Mouse (Mus musculus) CH12.LX (cell line): ENCODE measurements around the gene Jsrp1. TPM values are rescaled to one million over a fixed set of nuclear protein-coding genes. Genes with fewer than 3 reads are reported as not detected.

Experiments used
- DNase-seq: peaks from one replicate; pipeline ENCODE4 v3.0.0-alpha.2; 2013; ENCODE audit errors: extremely low read depth
- H3K27ac ChIP-seq: 2 replicates; pipeline ENCODE4 v1.5.1; 2012; ENCODE audit warnings: low read depth, mild to moderate bottlenecking, control low read depth, moderate library complexity; ENCODE audit not compliant: insufficient read depth
- H3K27me3 ChIP-seq: replicated peaks from 2 replicates; pipeline ENCODE3; 2012; ENCODE audit warnings: inconsistent platforms
- H3K36me3 ChIP-seq, 2 experiments: replicated peaks in 1 of 2; 2 replicates each; pipeline versions ENCODE3 to v1.6.1; 2012; ENCODE audit warnings: inconsistent platforms in 1 of 2, low read length in 1 of 2, mild to moderate bottlenecking in 1 of 2, mixed read lengths in 1 of 2, moderate library complexity in 1 of 2; ENCODE audit not compliant: control insufficient read depth in 1 of 2, insufficient read depth in 1 of 2
- H3K4me1 ChIP-seq, 2 experiments: 2 replicates each; pipeline ENCODE4 v1.6.1; 2012; ENCODE audit warnings: inconsistent platforms in 1 of 2, moderate library complexity in 1 of 2; ENCODE audit not compliant: insufficient read depth in 2 of 2, control insufficient read depth in 1 of 2
- H3K4me2 ChIP-seq: 2 replicates; pipeline ENCODE4 v1.6.1; 2012; ENCODE audit warnings: low read depth, mild to moderate bottlenecking, control low read depth; ENCODE audit not compliant: poor library complexity, insufficient read depth, severe bottlenecking
- H3K4me3 ChIP-seq, 3 experiments: fragments of 150-350 bp in 1 of 3; sonication (generic) in 1 of 3; replicated peaks in 1 of 3; 2 replicates each; pipeline versions ENCODE3 to v1.5.1; 2011 to 2012; ENCODE audit warnings: low read depth in 2 of 3, low read length in 2 of 3, mild to moderate bottlenecking in 2 of 3, moderate library complexity in 2 of 3, control low read depth in 1 of 3, improper control_type of control experiment in 1 of 3, inconsistent platforms in 1 of 3, mixed read lengths in 1 of 3; ENCODE audit not compliant: poor library complexity in 1 of 3
- H3K79me2 ChIP-seq: replicated peaks from 2 replicates; pipeline ENCODE4 v1.6.1; 2012; ENCODE audit warnings: mild to moderate bottlenecking, moderate library complexity; ENCODE audit not compliant: control insufficient read depth, poor library complexity, insufficient read depth, severe bottlenecking; ENCODE audit errors: extremely low read depth
- H3K9ac ChIP-seq: 2 replicates; pipeline ENCODE4 v1.6.1; 2012; ENCODE audit warnings: low read depth, mild to moderate bottlenecking, control low read depth, moderate library complexity; ENCODE audit not compliant: insufficient read depth
- H3K9me3 ChIP-seq: replicated peaks from 2 replicates; pipeline ENCODE3; 2012; ENCODE audit warnings: low read length, inconsistent platforms, mixed read lengths
- BHLHE40 ChIP-seq: IDR thresholded peaks from 2 replicates; pipeline ENCODE4 v1.6.1; 2011; ENCODE audit warnings: mild to moderate bottlenecking, low read depth, low read length, improper control_type of control experiment
- CTCF ChIP-seq, 2 experiments: IDR thresholded peaks in 1 of 2; conservative IDR thresholded peaks in 1 of 2; 2 replicates each; pipeline ENCODE4 v1.5.1; 2011 to 2012; ENCODE audit warnings: low read depth in 2 of 2, low read length in 2 of 2, improper control_type of control experiment in 1 of 2, inconsistent platforms in 1 of 2, mild to moderate bottlenecking in 1 of 2, moderate library complexity in 1 of 2
- E2F4 ChIP-seq: IDR thresholded peaks from 2 replicates; pipeline ENCODE4 v1.6.1; 2011; ENCODE audit warnings: low read depth, low read length, improper control_type of control experiment; ENCODE audit not compliant: insufficient replicate concordance
- EP300 ChIP-seq: IDR thresholded peaks from 2 replicates; pipeline ENCODE4 v1.6.1; 2011; ENCODE audit warnings: low read length, improper control_type of control experiment
- GABPA ChIP-seq: IDR thresholded peaks from 2 replicates; pipeline ENCODE4 v1.6.1; 2012; ENCODE audit warnings: low read depth, low read length, improper control_type of control experiment, inconsistent platforms; ENCODE audit not compliant: insufficient replicate concordance
- HCFC1 ChIP-seq: IDR thresholded peaks from 2 replicates; pipeline ENCODE4 v1.6.1; 2012; ENCODE audit warnings: low read depth, mild to moderate bottlenecking, inconsistent platforms, low read length, improper control_type of control experiment
- IRF4 ChIP-seq: IDR thresholded peaks from 2 replicates; pipeline ENCODE4 v1.6.1; 2014; ENCODE audit warnings: low read depth, mild to moderate bottlenecking, inconsistent platforms, low read length, improper control_type of control experiment
- JUN ChIP-seq: IDR thresholded peaks from 2 replicates; pipeline ENCODE4 v1.6.1; 2011; ENCODE audit warnings: low read depth, mild to moderate bottlenecking, low read length, improper control_type of control experiment, moderate library complexity; ENCODE audit not compliant: insufficient read depth
- KAT2A ChIP-seq: IDR thresholded peaks from 2 replicates; pipeline ENCODE4 v1.6.1; 2012; ENCODE audit warnings: low read length, improper control_type of control experiment, inconsistent platforms; ENCODE audit not compliant: insufficient replicate concordance
- MAX ChIP-seq: IDR thresholded peaks from 2 replicates; pipeline ENCODE4 v1.6.1; 2011; ENCODE audit warnings: low read length, improper control_type of control experiment
- NELFE ChIP-seq: IDR thresholded peaks from 2 replicates; pipeline ENCODE4 v1.6.1; 2011; ENCODE audit warnings: low read depth, low read length, improper control_type of control experiment
- PAX5 ChIP-seq: IDR thresholded peaks from 2 replicates; pipeline ENCODE4 v1.6.1; 2012; ENCODE audit warnings: low read length, inconsistent platforms, mixed read lengths
- POLR2AphosphoS2 ChIP-seq: IDR thresholded peaks from 2 replicates; pipeline ENCODE4 v1.6.1; 2011; ENCODE audit warnings: low read depth, low read length, improper control_type of control experiment
- RAD21 ChIP-seq: IDR thresholded peaks from 2 replicates; pipeline ENCODE4 v1.6.1; 2011; ENCODE audit warnings: low read depth, mild to moderate bottlenecking, low read length, improper control_type of control experiment, moderate library complexity
- RCOR1 ChIP-seq: conservative IDR thresholded peaks from 2 replicates; pipeline ENCODE4 v1.6.1; 2012; ENCODE audit warnings: low read depth, mild to moderate bottlenecking, inconsistent platforms, low read length, improper control_type of control experiment
- SMC3 ChIP-seq: IDR thresholded peaks from 2 replicates; pipeline ENCODE4 v1.6.1; 2011; ENCODE audit warnings: low read depth, low read length, improper control_type of control experiment
- TBP ChIP-seq: conservative IDR thresholded peaks from 2 replicates; pipeline ENCODE4 v1.6.1; 2011; ENCODE audit warnings: low read depth, low read length, improper control_type of control experiment
- TCF12 ChIP-seq: IDR thresholded peaks from 2 replicates; pipeline ENCODE4 v1.6.1; 2014; ENCODE audit warnings: low read depth, mild to moderate bottlenecking, inconsistent platforms, low read length, improper control_type of control experiment
- USF1 ChIP-seq: IDR thresholded peaks from 2 replicates; pipeline ENCODE4 v1.6.1; 2014; ENCODE audit warnings: low read depth, mild to moderate bottlenecking, inconsistent platforms, low read length, improper control_type of control experiment
- ZC3H11A ChIP-seq: IDR thresholded peaks from 2 replicates; pipeline ENCODE4 v1.6.1; 2012; ENCODE audit warnings: low read depth, mild to moderate bottlenecking, inconsistent platforms, low read length, improper control_type of control experiment
- ZNF384 ChIP-seq: IDR thresholded peaks from 2 replicates; pipeline ENCODE4 v1.6.1; 2012; ENCODE audit warnings: low read depth, low read length, improper control_type of control experiment, inconsistent platforms
- dilution Hi-C: fragments of 300-500 bp; cut with MboI; formaldehyde crosslinking; loops from 2 replicates; pipeline ENCODE4 v1.14.3; 2020; ENCODE audit warnings: low sequenced_read_pairs; ENCODE audit not compliant: extremely low pct_unique_long_range_greater_than_20kb, extremely low pct_ligation_motif_present
- in situ Hi-C: fragments of 300-500 bp; cut with MboI; formaldehyde crosslinking; loops from 3 replicates; pipeline ENCODE4 v1.14.3; 2019; ENCODE audit warnings: low sequenced_read_pairs, low pct_ligation_motif_present, low pct_unique_long_range_greater_than_20kb, mixed read lengths
- polyA plus RNA-seq: library from polyadenylated mRNA; unstranded; fragments of >175 nt; gene quantifications from 2 replicates; pipeline ENCODE4 v1.2.1, GENCODE M21; 2012; ENCODE audit warnings: low read depth; ENCODE audit not compliant: insufficient read length
- total RNA-seq, 2 experiments: library from RNA; depleted of rRNA; stranded (reverse); fragments of 300-350 nt in 1 of 2; fragments of >200 nt in 1 of 2; gene quantifications; 2 replicates each; pipeline ENCODE4 v1.2.3; 2012 to 2014

Jsrp1 gene
- total and polyA plus RNA-seq, 3 experiments: 0.35 to 1.1 (median 0.72) TPM

DNA sequence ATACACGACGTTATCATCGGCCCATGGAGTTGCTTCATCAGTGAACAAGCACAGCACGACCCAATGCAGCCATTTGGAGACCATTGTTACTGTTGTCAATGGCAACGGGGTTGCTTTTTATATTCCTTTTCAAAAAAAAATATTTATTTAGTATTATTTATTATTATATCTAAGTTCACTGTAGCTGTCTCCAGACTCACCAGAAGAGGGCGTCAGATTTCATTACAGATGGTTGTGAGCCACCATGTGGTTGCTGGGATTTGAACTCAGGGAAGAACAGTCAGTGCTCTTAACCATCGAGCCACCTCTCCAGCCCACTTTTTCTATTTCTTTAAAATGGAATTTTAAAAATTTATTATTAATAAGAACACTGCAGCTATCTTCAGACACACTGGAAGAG is 1.5 kb upstream of the Jsrp1 start:
- no peak overlapping the region for H3K9ac ChIP-seq
- H3K4me3 ChIP-seq: no peak overlapping the region
- in situ Hi-C loops: no loop called here
- no peak overlapping the region for H3K27ac ChIP-seq
- no peaks in the 10 kb centered on the region for H3K36me3 ChIP-seq
- H3K27me3 ChIP-seq: no peaks in the 10 kb centered on the region
- no peak overlapping the region for H3K4me2 ChIP-seq
- H3K4me1 ChIP-seq: peaks cover 10 to 17% of the 10 kb centered on the region in 2 experiments
- no peak for DNase-seq
- H3K9me3 ChIP-seq: no peaks in the 10 kb centered on the region
- no peaks in the 10 kb centered on the region for H3K79me2 ChIP-seq
- TF ChIP-seq BHLHE40 (no peak), CTCF (conservative IDR thresholded peaks at IDR 0.05 in 1 of 2, IDR thresholded peaks at IDR 0.05 in 1 of 2; ENCODE audit: low read depth in 2 of 2, low read length in 2 of 2) (peak in 1 of 2 experiments; percentile 53; a peak in 2 of 4 replicates), SMC3 (0 out of 2 replicates have a peak, but pooled peaks have one; percentile 14), RAD21 (no peak)
- dilution Hi-C loops: no loop called here

DNA sequence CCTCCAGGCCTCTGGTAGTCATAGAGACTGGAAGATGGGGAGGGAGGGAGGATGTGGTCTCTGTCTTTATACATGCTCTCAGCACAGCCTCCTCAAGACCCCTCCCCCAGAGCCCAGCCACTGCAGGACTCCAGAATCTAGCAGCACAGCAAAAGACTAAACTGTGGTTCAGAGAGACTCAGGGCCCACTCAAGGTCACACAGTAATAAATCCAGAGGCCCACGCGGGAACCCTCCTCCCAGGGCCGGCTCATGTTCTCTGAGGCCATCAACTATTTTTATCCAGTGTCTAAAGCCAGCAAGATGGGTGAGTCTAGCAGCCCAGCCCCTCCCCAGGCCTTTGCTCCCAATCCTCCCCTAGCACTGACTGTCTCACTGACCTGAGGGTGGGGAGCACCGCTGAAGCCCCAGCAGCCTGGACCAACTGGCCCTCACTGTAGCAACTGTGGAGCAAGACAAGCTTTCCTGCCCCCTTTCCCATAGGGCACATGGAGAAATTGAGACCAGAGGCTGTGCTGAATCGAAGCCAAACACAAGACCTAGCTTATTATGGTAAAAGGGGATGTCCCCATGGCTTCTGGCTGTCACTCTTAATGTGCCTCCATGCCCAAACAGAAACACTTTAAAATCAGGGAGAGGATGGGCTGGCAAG is 782 bp downstream of the Jsrp1 start:
- TF ChIP-seq BHLHE40 (no peak), KAT2A (no peak), JUN (no peak), ZC3H11A (no peak), MAX (no peak), TBP (no peak), NELFE (no peak), HCFC1 (no peak), SMC3 (no peak), POLR2AphosphoS2 (no peak), USF1 (no peak), RCOR1 (no peak), E2F4 (no peak), EP300 (no peak), IRF4 (no peak), ZNF384 (no peak), GABPA (no peak), TCF12 (no peak), PAX5 (no peak)
- TF ChIP-seq, all 38 proteins: peak for 0
- no peak overlapping the region for H3K4me3 ChIP-seq
- H3K4me1 ChIP-seq: peaks cover 10 to 17% of the 10 kb centered on the region in 2 experiments
- H3K79me2 ChIP-seq: no peaks in the 10 kb centered on the region
- peaks cover 0 to 11% of the 10 kb centered on the region in 2 experiments for H3K36me3 ChIP-seq
- no peaks in the 10 kb centered on the region for H3K27me3 ChIP-seq
- in situ Hi-C loops (no loop called here), dilution Hi-C loops (no loop called here)
- DNase-seq: no peak
- H3K27ac ChIP-seq: no peak overlapping the region
- no peak overlapping the region for H3K4me2 ChIP-seq
- H3K9ac ChIP-seq: no peak overlapping the region
- no peaks in the 10 kb centered on the region for H3K9me3 ChIP-seq
